Mouse (Mus musculus) hindbrain, embryonic 16.5 days (tissue): ENCODE data around the gene Cd274. TPM values are rescaled to one million over a fixed set of nuclear protein-coding genes. Genes with fewer than 3 reads are reported as not detected.

Source experiments
- ATAC-seq: fragments of 200-750 bp; cut with Nextera tagmentation; 2 replicates; pipeline ENCODE4 v1.8.0; 2017; ENCODE audit warnings: moderate TSS enrichment, moderate library complexity
- H3K27ac ChIP-seq: fragments of 300-500 bp; sonication (generic); 2 replicates; pipeline ENCODE4 v1.5.1; 2014; ENCODE audit warnings: low read depth, mild to moderate bottlenecking, control low read depth, low read length, moderate library complexity
- H3K27me3 ChIP-seq: fragments of 300-500 bp; sonication (generic); replicated peaks from 2 replicates; pipeline ENCODE4 v1.6.1; 2014; ENCODE audit warnings: low read length; ENCODE audit not compliant: control insufficient read depth, insufficient read depth
- H3K36me3 ChIP-seq: fragments of 300-500 bp; sonication (generic); 2 replicates; pipeline ENCODE4 v1.6.1; 2014; ENCODE audit warnings: mild to moderate bottlenecking, low read length, moderate library complexity, mixed read lengths; ENCODE audit not compliant: control insufficient read depth, insufficient read depth
- H3K4me1 ChIP-seq: fragments of 300-500 bp; sonication (generic); 2 replicates; pipeline ENCODE4 v1.6.1; 2014; ENCODE audit warnings: low read depth, low read length; ENCODE audit not compliant: control insufficient read depth, insufficient read depth
- H3K4me2 ChIP-seq: fragments of 300-500 bp; sonication (generic); 2 replicates; pipeline ENCODE4 v1.6.1; 2014; ENCODE audit warnings: mild to moderate bottlenecking, low read length, control low read depth, moderate library complexity
- H3K4me3 ChIP-seq: fragments of 300-500 bp; sonication (generic); 2 replicates; pipeline ENCODE4 v1.5.1; 2014; ENCODE audit warnings: mild to moderate bottlenecking, low read length, control low read depth, moderate library complexity
- H3K9ac ChIP-seq: fragments of 300-500 bp; sonication (generic); 2 replicates; pipeline ENCODE4 v1.6.1; 2014; ENCODE audit warnings: low read depth, mild to moderate bottlenecking, control low read depth, low read length, moderate library complexity
- H3K9me3 ChIP-seq: fragments of 300-500 bp; sonication (generic); 2 replicates; pipeline ENCODE4 v1.6.1; 2014; ENCODE audit warnings: mild to moderate bottlenecking, low read length, moderate library complexity; ENCODE audit not compliant: control insufficient read depth
- WGBS: fragments of 180-500 bp; shearing (Covaris S2); extraction: QIAGEN DNeasy Blood & Tissue Kit; methylation state at CpG from one replicate; pipeline ENCODE4 v1.1.7; 2014; 5-methylcytosine and 5-hydroxymethylcytosine counted together
- polyA plus RNA-seq: library from polyadenylated mRNA; unstranded; fragments of >200 nt; fragmentation: Nextera tagmentation; extraction: Ambion mirVana; gene quantifications from 2 replicates; pipeline ENCODE4 v1.2.1, GENCODE M21; 2015

Gene Cd274
- polyA plus RNA-seq, 1 experiment from 2014 or later, result 0.56 TPM

GRCm38 (mm10) chr19:29370545-29371283, 3.5 kb downstream of the Cd274 start:
- Histone ChIP-seq H3K4me2 (no peak overlapping the region), H3K9me3 (no peaks in the 10 kb centered on the region), H3K9ac (no peak overlapping the region), H3K36me3 (no peaks in the 10 kb centered on the region), H3K27me3 (no peaks in the 10 kb centered on the region), H3K4me1 (peaks cover 4% of the 10 kb centered on the region), H3K27ac (no peak overlapping the region), H3K4me3 (no peak overlapping the region)
- WGBS, result 92% methylated on average over 7 of the region's 7 CpGs
- no peak for ATAC-seq

GRCm38 (mm10) chr19:29371284-29372081, 4.2 kb downstream of the Cd274 start:
- H3K4me1 ChIP-seq, result peaks cover 4% of the 10 kb centered on the region
- no peak overlapping the region for H3K9ac ChIP-seq
- H3K27ac ChIP-seq, result no peak overlapping the region
- ATAC-seq, result no peak
- no peaks in the 10 kb centered on the region for H3K36me3 ChIP-seq
- H3K9me3 ChIP-seq, result no peaks in the 10 kb centered on the region
- 83% methylated on average over 18 of the region's 18 CpGs for WGBS
- H3K27me3 ChIP-seq, result no peaks in the 10 kb centered on the region
- no peak overlapping the region for H3K4me3 ChIP-seq
- H3K4me2 ChIP-seq, result no peak overlapping the region

GRCm38 (mm10) chr19:29372138-29372537, 4.9 kb downstream of the Cd274 start:
- H3K9me3 ChIP-seq, result no peaks in the 10 kb centered on the region
- WGBS, result 75% methylated on average over 4 of the region's 4 CpGs
- no peak overlapping the region for H3K4me3 ChIP-seq
- H3K4me2 ChIP-seq, result no peak overlapping the region
- ATAC-seq, result no peak
- H3K9ac ChIP-seq, result no peak overlapping the region
- no peaks in the 10 kb centered on the region for H3K36me3 ChIP-seq
- H3K4me1 ChIP-seq, result peaks cover 4% of the 10 kb centered on the region
- no peaks in the 10 kb centered on the region for H3K27me3 ChIP-seq
- H3K27ac ChIP-seq, result no peak overlapping the region

- no peak for ATAC-seq
- H3K27ac ChIP-seq, result no peak overlapping the region
- no peaks in the 10 kb centered on the region for H3K27me3 ChIP-seq
- H3K9ac ChIP-seq, result no peak overlapping the region
- H3K4me1 ChIP-seq, result peaks cover under 1% of the 10 kb centered on the region
- no peaks in the 10 kb centered on the region for H3K9me3 ChIP-seq
- no peak overlapping the region for H3K4me3 ChIP-seq
- H3K36me3 ChIP-seq, result no peaks in the 10 kb centered on the region
- 95% methylated on average over 3 of the region's 3 CpGs for WGBS
- H3K4me2 ChIP-seq, result no peak overlapping the region
Observed at GRCm38 (mm10) chr19:29372621-29373020, 5.4 kb downstream of the Cd274 start.

DNA sequence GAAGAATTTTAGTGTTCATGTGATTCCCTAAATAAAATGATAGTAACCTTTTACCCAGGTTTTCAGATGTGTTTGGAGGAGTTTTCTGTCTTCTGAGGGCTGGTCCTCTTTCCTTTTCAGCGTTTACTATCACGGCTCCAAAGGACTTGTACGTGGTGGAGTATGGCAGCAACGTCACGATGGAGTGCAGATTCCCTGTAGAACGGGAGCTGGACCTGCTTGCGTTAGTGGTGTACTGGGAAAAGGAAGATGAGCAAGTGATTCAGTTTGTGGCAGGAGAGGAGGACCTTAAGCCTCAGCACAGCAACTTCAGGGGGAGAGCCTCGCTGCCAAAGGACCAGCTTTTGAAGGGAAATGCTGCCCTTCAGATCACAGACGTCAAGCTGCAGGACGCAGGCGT, 6.2 kb downstream of the Cd274 start:
- no peaks in the 10 kb centered on the region for H3K4me1 ChIP-seq
- WGBS, result 38% methylated on average over 11 of the region's 11 CpGs
- ATAC-seq, result no peak
- no peaks in the 10 kb centered on the region for H3K36me3 ChIP-seq
- H3K27ac ChIP-seq, result no peak overlapping the region
- H3K9me3 ChIP-seq, result no peaks in the 10 kb centered on the region
- H3K4me2 ChIP-seq, result peak overlapping the region; percentile 48
- H3K27me3 ChIP-seq, result no peaks in the 10 kb centered on the region
- H3K4me3 ChIP-seq, result peak overlapping the region; percentile 3; the same call in 1 of the 2 replicates
- peak overlapping the region; percentile 41; the same call in 1 of the 2 replicates for H3K9ac ChIP-seq

DNA sequence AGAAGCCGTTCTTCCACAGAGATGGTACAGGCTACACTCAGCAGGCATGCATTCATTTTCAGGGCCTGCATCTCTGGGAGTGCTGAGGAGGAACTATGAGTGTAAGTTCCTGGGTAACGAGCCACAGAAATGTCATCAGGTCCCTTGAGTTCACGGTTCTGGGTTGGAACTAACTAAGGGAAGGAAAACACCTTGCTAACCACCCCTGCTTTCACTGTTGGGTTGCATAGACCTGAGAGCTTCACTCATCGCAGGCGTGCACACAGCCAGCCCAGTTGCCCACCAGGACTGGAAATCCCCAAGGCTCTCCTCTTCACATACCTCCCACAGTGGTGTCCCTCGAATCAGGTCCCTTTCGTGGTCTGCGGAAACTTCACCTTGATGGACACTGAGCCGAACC, 7.7 kb downstream of the Cd274 start:
- Histone ChIP-seq H3K36me3 (no peaks in the 10 kb centered on the region), H3K4me1 (no peaks in the 10 kb centered on the region), H3K27me3 (no peaks in the 10 kb centered on the region), H3K4me3 (no peak overlapping the region), H3K9ac (no peak overlapping the region), H3K9me3 (no peaks in the 10 kb centered on the region), H3K27ac (no peak overlapping the region), H3K4me2 (no peak overlapping the region)
- WGBS, result 92% methylated on average over 9 of the region's 9 CpGs
- ATAC-seq, result no peak

DNA sequence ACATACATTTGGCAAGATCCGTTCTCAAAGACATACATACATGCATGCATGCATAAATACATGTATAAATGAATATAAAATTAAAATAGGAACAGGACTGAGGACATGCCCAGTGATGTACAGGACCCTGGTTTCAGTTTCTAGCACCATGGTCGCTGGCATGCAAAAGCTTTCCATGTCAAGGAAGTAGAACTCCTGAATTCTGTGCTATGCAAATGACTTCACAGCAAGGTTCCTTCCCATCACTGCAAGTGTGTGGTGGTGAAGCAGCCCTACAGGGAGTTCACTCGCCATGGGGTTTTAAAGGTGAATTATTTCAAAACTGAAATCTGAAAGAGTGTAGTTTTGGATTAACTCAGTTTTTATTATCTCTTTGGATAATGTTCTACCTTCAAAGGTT, 9.1 kb downstream of the Cd274 start:
- ATAC-seq, result no peak
- H3K4me1 ChIP-seq, result no peaks in the 10 kb centered on the region
- H3K36me3 ChIP-seq, result no peaks in the 10 kb centered on the region
- H3K4me2 ChIP-seq, result no peak overlapping the region
- H3K4me3 ChIP-seq, result no peak overlapping the region
- H3K27ac ChIP-seq, result no peak overlapping the region
- 69% methylated on average over 3 of the region's 3 CpGs for WGBS
- H3K27me3 ChIP-seq, result no peaks in the 10 kb centered on the region
- H3K9ac ChIP-seq, result no peak overlapping the region
- H3K9me3 ChIP-seq, result no peaks in the 10 kb centered on the region

DNA sequence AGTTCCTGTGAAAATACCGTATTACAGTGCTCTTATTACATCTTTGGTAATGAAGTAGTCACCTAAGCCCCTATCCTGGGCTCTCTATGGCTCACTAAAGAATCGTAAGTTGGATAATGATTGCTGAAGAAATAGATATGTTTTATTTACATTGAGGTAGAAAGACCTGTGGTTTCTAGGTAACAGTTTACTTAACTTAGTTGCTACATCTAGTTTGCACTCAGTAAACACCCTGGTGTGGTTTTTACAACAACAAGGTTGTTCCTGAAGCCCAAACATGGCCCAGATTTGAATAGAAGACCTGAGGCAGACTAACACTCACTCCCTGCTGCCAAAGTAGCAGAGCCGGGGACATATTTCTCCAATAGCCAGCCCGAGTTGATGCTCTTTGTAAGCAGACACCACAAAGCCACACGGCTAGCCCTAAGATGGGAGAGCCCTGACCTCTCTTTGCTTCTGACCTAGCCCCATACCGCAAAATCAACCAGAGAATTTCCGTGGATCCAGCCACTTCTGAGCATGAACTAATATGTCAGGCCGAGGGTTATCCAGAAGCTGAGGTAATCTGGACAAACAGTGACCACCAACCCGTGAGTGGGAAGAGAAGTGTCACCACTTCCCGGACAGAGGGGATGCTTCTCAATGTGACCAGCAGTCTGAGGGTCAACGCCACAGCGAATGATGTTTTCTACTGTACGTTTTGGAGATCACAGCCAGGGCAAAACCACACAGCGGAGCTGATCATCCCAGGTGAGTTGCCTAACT, 12.8 kb downstream of the Cd274 start:
- H3K9me3 ChIP-seq, result no peaks in the 10 kb centered on the region
- no peak overlapping the region for H3K4me2 ChIP-seq
- H3K36me3 ChIP-seq, result no peaks in the 10 kb centered on the region
- 91% methylated on average over 14 of the region's 14 CpGs for WGBS
- no peaks in the 10 kb centered on the region for H3K4me1 ChIP-seq
- no peaks in the 10 kb centered on the region for H3K27me3 ChIP-seq
- no peak overlapping the region for H3K27ac ChIP-seq
- H3K4me3 ChIP-seq, result no peak overlapping the region
- no peak overlapping the region for H3K9ac ChIP-seq
- no peak for ATAC-seq

GRCm38 (mm10) chr19:29383368-29383767, 16.1 kb downstream of the Cd274 start:
- Histone ChIP-seq H3K36me3 (no peaks in the 10 kb centered on the region), H3K9me3 (no peaks in the 10 kb centered on the region)
- 93% methylated on average over 5 of the region's 5 CpGs for WGBS

More at GRCm38 (mm10) chr19:29383368-29383767, 16.1 kb downstream of the Cd274 start:
- Histone ChIP-seq H3K9ac (no peak overlapping the region), H3K4me3 (no peak overlapping the region), H3K4me2 (no peak overlapping the region), H3K27ac (no peak overlapping the region), H3K27me3 (no peaks in the 10 kb centered on the region), H3K4me1 (no peaks in the 10 kb centered on the region)
- ATAC-seq, result no peak
